Mouse (Mus musculus) hindbrain, embryonic 13.5 days (tissue): Measurements from ENCODE around the gene Rapgef1. TPM values are rescaled to one million over a fixed set of nuclear protein-coding genes. Genes with fewer than 3 reads are reported as not detected.
"Not testable (repeated sequence)": the region's sequence is repeated elsewhere in the genome, so short reads cannot be mapped to it uniquely, and the experiment has no call there.

Source experiments
- ATAC-seq: fragments of 200-750 bp; cut with Nextera tagmentation; 2 replicates; pipeline ENCODE4 v1.8.0; 2017; ENCODE audit warnings: moderate TSS enrichment; ENCODE audit not compliant: low FRiP score
- H3K27ac ChIP-seq: fragments of 300-500 bp; sonication (generic); 2 replicates; pipeline ENCODE4 v1.5.1; 2015; ENCODE audit warnings: inconsistent platforms, mild to moderate bottlenecking, moderate library complexity
- H3K27me3 ChIP-seq: fragments of 300-500 bp; sonication (generic); 2 replicates; pipeline ENCODE4 v1.6.1; 2015; ENCODE audit warnings: mild to moderate bottlenecking, inconsistent platforms
- H3K36me3 ChIP-seq: fragments of 300-500 bp; sonication (generic); 2 replicates; pipeline ENCODE4 v1.6.1; 2015; ENCODE audit warnings: mild to moderate bottlenecking, inconsistent platforms
- H3K4me1 ChIP-seq: fragments of 300-500 bp; sonication (generic); replicated peaks from 2 replicates; pipeline ENCODE4 v1.6.1; 2015; ENCODE audit warnings: inconsistent platforms
- H3K4me2 ChIP-seq: fragments of 300-500 bp; sonication (generic); 2 replicates; pipeline ENCODE4 v1.6.1; 2015; ENCODE audit warnings: inconsistent platforms, mild to moderate bottlenecking, moderate library complexity
- H3K4me3 ChIP-seq: fragments of 300-500 bp; sonication (generic); 2 replicates; pipeline ENCODE4 v1.5.1; 2015; ENCODE audit warnings: mild to moderate bottlenecking, inconsistent platforms
- H3K9ac ChIP-seq: fragments of 300-500 bp; sonication (generic); 2 replicates; pipeline ENCODE4 v1.6.1; 2015; ENCODE audit warnings: mild to moderate bottlenecking, inconsistent platforms
- H3K9me3 ChIP-seq: fragments of 300-500 bp; sonication (generic); 2 replicates; pipeline ENCODE4 v1.6.1; 2016; ENCODE audit warnings: inconsistent platforms
- WGBS: fragments of 180-500 bp; shearing (Covaris S2); methylation state at CpG from one replicate; pipeline ENCODE4 v1.1.7; 2015; 5-methylcytosine and 5-hydroxymethylcytosine counted together
- polyA plus RNA-seq: library from polyadenylated mRNA; unstranded; fragments of >200 nt; fragmentation: Nextera tagmentation; extraction: Ambion mirVana; gene quantifications from 2 replicates; pipeline ENCODE4 v1.2.1, GENCODE M21; 2015

Gene Rapgef1
- polyA plus RNA-seq, 1 experiment from 2014 or later = 14.3 TPM

- Histone ChIP-seq H3K27ac (no peak overlapping the region), H3K36me3 (no peaks in the 10 kb centered on the region), H3K4me1 (peaks cover 71% of the 10 kb centered on the region), H3K27me3 (no peaks in the 10 kb centered on the region), H3K4me2 (no peak overlapping the region), H3K9me3 (no peaks in the 10 kb centered on the region), H3K9ac (no peak overlapping the region), H3K4me3 (no peak overlapping the region)
- no peak for ATAC-seq
- 83% methylated on average over 5 of the region's 5 CpGs for WGBS
These were observed 5.2 kb downstream of the Rapgef1 start for GRCm38 (mm10) chr2:29624739-29625138.

DNA sequence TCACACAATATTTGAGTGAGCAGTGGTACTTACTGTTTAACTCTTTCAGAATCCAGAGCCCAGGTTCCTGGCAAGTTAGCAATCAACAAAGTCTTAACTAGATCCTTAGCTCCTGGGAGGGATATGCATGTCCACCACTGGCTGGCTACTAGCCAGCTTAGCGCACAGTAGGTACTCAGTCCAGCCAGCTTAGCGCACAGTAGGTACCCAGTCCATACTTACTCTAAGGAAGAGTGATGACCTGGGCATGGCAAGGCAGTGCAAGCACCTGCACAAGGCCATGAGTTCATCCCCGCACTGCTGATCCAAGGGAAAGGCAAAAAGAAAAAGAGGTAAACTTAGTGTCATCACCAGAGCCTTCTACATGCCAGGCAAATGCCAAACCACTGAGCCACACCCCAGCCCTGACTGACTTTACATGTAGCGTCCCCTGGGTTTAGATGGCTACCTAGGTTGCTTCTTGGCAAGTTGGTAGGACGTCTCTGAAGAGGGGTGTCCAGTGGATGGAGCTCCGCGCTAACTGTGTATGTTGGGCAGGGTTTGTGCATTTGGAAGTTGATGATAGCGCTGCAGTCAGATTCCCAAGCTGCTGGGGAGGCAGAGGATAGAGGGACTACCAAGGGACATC lies 6.2 kb downstream of the Rapgef1 start:
- H3K27me3 ChIP-seq = no peaks in the 10 kb centered on the region
- no peak overlapping the region for H3K4me3 ChIP-seq
- no peaks in the 10 kb centered on the region for H3K9me3 ChIP-seq
- no peak overlapping the region for H3K4me2 ChIP-seq
- H3K9ac ChIP-seq = no peak overlapping the region
- H3K36me3 ChIP-seq = no peaks in the 10 kb centered on the region
- peaks cover 72% of the 10 kb centered on the region for H3K4me1 ChIP-seq
- no peak overlapping the region for H3K27ac ChIP-seq
- no peak for ATAC-seq
- WGBS = 95% methylated on average over 8 of the region's 8 CpGs

GRCm38 (mm10) chr2:29627337-29627736 lies 7.8 kb downstream of the Rapgef1 start:
- 79% methylated on average over 3 of the region's 3 CpGs for WGBS

GRCm38 (mm10) chr2:29628186-29628585 lies 8.7 kb downstream of the Rapgef1 start:
- Histone ChIP-seq H3K36me3 (no peaks in the 10 kb centered on the region), H3K9ac (no peak overlapping the region), H3K27ac (no peak overlapping the region), H3K4me1 (peaks cover 59% of the 10 kb centered on the region), H3K27me3 (no peaks in the 10 kb centered on the region), H3K4me2 (no peak overlapping the region), H3K9me3 (no peaks in the 10 kb centered on the region), H3K4me3 (no peak overlapping the region)
- WGBS = 70% methylated on average over 5 of the region's 5 CpGs
- no peak for ATAC-seq

More at GRCm38 (mm10) chr2:29627337-29627736, 7.8 kb downstream of the Rapgef1 start:
- Histone ChIP-seq H3K27ac (no peak overlapping the region), H3K27me3 (no peaks in the 10 kb centered on the region), H3K4me2 (no peak overlapping the region), H3K36me3 (no peaks in the 10 kb centered on the region), H3K4me1 (peaks cover 60% of the 10 kb centered on the region), H3K9me3 (no peaks in the 10 kb centered on the region), H3K9ac (no peak overlapping the region), H3K4me3 (no peak overlapping the region)
- no peak for ATAC-seq

DNA sequence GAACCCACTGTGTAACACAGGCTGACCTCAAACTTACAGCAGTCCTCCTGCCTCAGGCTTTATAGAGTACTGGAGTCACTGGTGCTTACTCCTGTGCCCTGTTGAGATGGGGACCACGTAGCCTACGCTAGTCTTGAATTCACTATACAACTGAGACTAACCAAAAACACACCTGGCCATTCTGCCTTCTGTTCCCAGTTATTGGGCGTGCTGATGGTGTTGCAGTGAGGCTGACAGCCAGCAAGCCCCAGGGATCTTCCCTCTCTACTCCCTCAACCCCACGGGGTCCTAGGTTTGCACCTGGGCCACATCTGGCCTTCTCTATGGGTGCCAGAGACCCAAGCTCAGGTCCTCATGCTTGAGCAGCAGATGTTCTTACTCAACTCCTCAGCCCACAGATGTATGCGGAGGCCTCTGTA lies 9.3 kb downstream of the Rapgef1 start:
- no peaks in the 10 kb centered on the region for H3K36me3 ChIP-seq
- no peak overlapping the region for H3K4me3 ChIP-seq
- H3K27ac ChIP-seq = no peak overlapping the region
- 71% methylated on average over 5 of the region's 5 CpGs for WGBS
- no peaks in the 10 kb centered on the region for H3K9me3 ChIP-seq
- H3K4me1 ChIP-seq = peaks cover 61% of the 10 kb centered on the region
- no peak overlapping the region for H3K9ac ChIP-seq
- H3K4me2 ChIP-seq = no peak overlapping the region
- H3K27me3 ChIP-seq = no peaks in the 10 kb centered on the region
- no peak for ATAC-seq

- WGBS = 78% methylated on average over 2 of the region's 2 CpGs
- Histone ChIP-seq H3K27ac (no peak overlapping the region), H3K36me3 (no peaks in the 10 kb centered on the region), H3K4me2 (no peak overlapping the region), H3K4me3 (no peak overlapping the region), H3K4me1 (peaks cover 61% of the 10 kb centered on the region), H3K9ac (no peak overlapping the region), H3K27me3 (no peaks in the 10 kb centered on the region), H3K9me3 (no peaks in the 10 kb centered on the region)
- ATAC-seq = no peak
These were observed 9.8 kb downstream of the Rapgef1 start for GRCm38 (mm10) chr2:29629311-29629710.

GRCm38 (mm10) chr2:29630141-29630771 lies 10.7 kb downstream of the Rapgef1 start:
- Histone ChIP-seq H3K4me3 (no peak overlapping the region), H3K36me3 (no peaks in the 10 kb centered on the region), H3K9me3 (no peaks in the 10 kb centered on the region), H3K9ac (no peak overlapping the region), H3K27ac (no peak overlapping the region), H3K27me3 (no peaks in the 10 kb centered on the region), H3K4me1 (peaks cover 59% of the 10 kb centered on the region), H3K4me2 (no peak overlapping the region)
- no peak for ATAC-seq
- 94% methylated on average over 10 of the region's 10 CpGs for WGBS

- H3K4me1 ChIP-seq = peaks cover 59% of the 10 kb centered on the region
- no peaks in the 10 kb centered on the region for H3K9me3 ChIP-seq
- H3K36me3 ChIP-seq = no peaks in the 10 kb centered on the region
- no peak overlapping the region for H3K9ac ChIP-seq
- no peaks in the 10 kb centered on the region for H3K27me3 ChIP-seq
- H3K4me2 ChIP-seq = no peak overlapping the region
- no peak for ATAC-seq
- H3K27ac ChIP-seq = no peak overlapping the region
- H3K4me3 ChIP-seq = no peak overlapping the region
These were observed 11.5 kb downstream of the Rapgef1 start for GRCm38 (mm10) chr2:29631020-29631419.

GRCm38 (mm10) chr2:29631564-29632167 lies 12.1 kb downstream of the Rapgef1 start:
- not testable (repeated sequence) for ATAC-seq, H3K27me3 ChIP-seq, H3K4me2 ChIP-seq, H3K36me3 ChIP-seq, H3K27ac ChIP-seq, H3K9ac ChIP-seq, H3K4me3 ChIP-seq, H3K9me3 ChIP-seq
- H3K4me1 ChIP-seq = peaks cover 59% of the 10 kb centered on the region
- WGBS = 73% methylated on average over 12 of the region's 12 CpGs

DNA sequence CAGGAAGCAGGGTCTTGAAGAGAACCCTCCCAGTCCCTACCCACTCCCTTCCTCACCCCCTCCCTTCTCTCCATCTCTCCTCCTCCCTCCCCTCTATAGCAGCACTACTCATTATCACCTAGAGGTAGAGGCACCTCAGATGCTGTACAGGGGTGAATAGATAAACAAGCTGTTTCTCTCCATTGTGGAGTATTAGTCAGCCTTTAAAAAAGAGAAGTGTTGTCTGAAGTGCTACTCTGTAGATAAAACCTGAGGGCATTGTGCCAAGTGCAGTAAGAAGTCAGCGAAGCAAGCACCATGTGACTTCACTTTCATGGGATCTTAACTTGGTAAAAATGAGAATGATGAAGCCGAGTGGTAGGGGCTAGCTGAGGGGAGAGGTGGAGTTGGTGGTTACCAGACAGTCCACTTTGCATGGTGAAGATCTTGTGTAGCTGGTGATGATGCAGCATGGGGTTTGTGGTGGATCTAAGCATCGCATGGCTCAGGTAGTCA lies 12.7 kb downstream of the Rapgef1 start:
- no peak for ATAC-seq
- no peaks in the 10 kb centered on the region for H3K9me3 ChIP-seq
- H3K27me3 ChIP-seq = no peaks in the 10 kb centered on the region
- no peak overlapping the region for H3K9ac ChIP-seq
- H3K4me1 ChIP-seq = peaks cover 60% of the 10 kb centered on the region
- H3K4me2 ChIP-seq = no peak overlapping the region
- H3K36me3 ChIP-seq = no peaks in the 10 kb centered on the region
- no peak overlapping the region for H3K4me3 ChIP-seq
- 87% methylated on average over 3 of the region's 3 CpGs for WGBS
- H3K27ac ChIP-seq = no peak overlapping the region

DNA sequence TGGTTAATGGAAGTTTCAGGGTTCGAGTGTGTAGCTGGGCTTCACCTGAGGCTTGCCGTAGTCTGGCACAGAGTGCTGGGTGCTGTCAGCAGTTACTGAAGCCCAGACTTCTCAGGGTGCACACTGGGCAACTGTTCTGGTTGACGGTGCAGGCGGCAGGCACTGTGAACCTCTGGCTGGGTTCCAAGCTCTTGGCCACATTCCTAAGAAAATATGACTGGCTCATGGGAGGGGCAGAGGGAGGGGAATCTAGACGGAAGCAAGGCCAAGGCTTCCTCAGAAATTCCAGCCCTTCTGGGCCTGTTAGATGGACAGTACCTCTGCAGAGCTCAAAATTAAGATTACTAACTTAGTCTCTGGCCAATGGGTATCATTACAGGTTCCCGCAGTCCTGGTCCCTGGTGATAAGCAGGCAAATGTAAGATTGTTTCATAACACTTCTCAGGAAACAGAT lies 13.6 kb downstream of the Rapgef1 start:
- H3K4me3 ChIP-seq = no peak overlapping the region
- H3K36me3 ChIP-seq = no peaks in the 10 kb centered on the region
- H3K9me3 ChIP-seq = no peaks in the 10 kb centered on the region
- no peaks in the 10 kb centered on the region for H3K27me3 ChIP-seq
- whole genome bisulfite sequencing = 65% methylated on average over 6 of the region's 6 CpGs
- no peak overlapping the region; the same call in 1 of the 2 replicates for H3K27ac ChIP-seq
- H3K4me1 ChIP-seq = peaks cover 59% of the 10 kb centered on the region
- H3K9ac ChIP-seq = no peak overlapping the region
- no peak overlapping the region for H3K4me2 ChIP-seq
- peak; percentile 57; the same call in 1 of the 2 replicates for ATAC-seq

DNA sequence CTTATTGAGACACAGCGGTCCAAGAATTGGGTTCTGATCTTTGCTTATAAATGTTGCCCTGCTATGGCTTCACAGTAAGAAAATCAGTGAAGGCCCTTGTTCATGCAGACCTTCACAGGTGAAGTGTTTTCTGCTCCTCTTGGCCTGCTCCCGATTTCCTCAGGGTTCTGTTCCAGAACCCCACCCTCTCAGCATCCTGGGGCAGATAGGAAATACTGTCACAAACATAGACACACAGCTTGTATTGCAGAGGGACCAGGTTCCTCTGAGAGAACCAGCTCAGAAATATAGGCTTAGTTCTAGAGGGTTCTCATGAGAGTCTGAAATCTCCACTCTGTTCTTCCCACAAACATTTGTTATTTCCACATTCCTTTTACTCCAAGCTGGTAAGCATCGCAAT lies 14.3 kb downstream of the Rapgef1 start:
- H3K4me2 ChIP-seq = no peak overlapping the region
- no peaks in the 10 kb centered on the region for H3K9me3 ChIP-seq
- no peaks in the 10 kb centered on the region for H3K27me3 ChIP-seq
- H3K4me1 ChIP-seq = peaks cover 53% of the 10 kb centered on the region
- no peaks in the 10 kb centered on the region for H3K36me3 ChIP-seq
- WGBS = 96% methylated on average over 3 of the region's 3 CpGs
- no peak overlapping the region for H3K9ac ChIP-seq
- no peak for ATAC-seq
- H3K4me3 ChIP-seq = no peak overlapping the region
- no peak overlapping the region for H3K27ac ChIP-seq
